Mouse (Mus musculus) kidney, postnatal 4 days (tissue): ENCODE measurements at regions not wholly inside any gene's neighbourhood (a gene's known extent, or its start where the extent isn't known, plus 50 kb on each side); places are given as distances from the start of the nearest gene placed in this dataset.

Source experiments
- DNase-seq, 2 experiments: peaks; one replicate each; pipeline ENCODE4 v3.0.0; 2021; ENCODE audit warnings: mixed read lengths in 2 of 2

GRCm38 (mm10) chr6:135525841-135526327 lies 163.5 kb downstream of the Emp1 start:
- peak; percentile 52 to 58 for DNase-seq

DNA sequence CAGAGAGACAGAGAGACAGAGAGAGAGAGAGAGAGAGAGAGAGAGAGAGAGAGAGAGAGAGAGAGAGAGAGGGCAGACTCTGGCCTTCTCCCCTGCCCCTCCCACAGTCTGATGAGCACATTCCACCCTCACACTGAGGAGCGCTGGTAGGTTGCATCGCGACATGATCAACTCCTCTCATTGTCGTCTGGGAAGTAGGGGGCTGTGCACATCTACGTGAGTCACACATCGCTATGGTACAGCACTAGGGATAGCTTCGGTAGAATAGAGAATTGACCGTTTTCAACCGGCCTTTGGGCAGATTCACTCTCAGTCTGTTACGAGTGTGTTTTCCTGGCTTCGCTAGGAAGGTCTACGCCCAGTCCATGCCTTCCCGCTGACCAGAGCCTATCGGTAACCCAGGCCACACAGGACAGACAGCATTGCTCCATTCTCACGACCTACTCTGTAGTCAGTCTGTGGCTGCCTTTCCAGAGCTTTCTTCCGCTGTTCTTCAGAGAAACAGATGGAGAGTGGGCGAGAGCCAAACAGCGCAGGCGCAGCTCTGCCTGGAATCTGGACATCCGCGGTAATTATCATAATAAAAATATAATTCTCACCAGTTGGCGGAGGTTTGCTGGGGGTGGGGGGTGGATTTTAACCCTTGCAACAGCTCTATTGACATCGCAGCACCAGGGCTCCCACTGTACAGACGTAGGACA lies 164.3 kb downstream of the Emp1 start:
- no peak for DNase-seq

- no peak for DNase-seq
These were observed 165.5 kb downstream of the Emp1 start for GRCm38 (mm10) chr6:135527879-135528278.

DNA sequence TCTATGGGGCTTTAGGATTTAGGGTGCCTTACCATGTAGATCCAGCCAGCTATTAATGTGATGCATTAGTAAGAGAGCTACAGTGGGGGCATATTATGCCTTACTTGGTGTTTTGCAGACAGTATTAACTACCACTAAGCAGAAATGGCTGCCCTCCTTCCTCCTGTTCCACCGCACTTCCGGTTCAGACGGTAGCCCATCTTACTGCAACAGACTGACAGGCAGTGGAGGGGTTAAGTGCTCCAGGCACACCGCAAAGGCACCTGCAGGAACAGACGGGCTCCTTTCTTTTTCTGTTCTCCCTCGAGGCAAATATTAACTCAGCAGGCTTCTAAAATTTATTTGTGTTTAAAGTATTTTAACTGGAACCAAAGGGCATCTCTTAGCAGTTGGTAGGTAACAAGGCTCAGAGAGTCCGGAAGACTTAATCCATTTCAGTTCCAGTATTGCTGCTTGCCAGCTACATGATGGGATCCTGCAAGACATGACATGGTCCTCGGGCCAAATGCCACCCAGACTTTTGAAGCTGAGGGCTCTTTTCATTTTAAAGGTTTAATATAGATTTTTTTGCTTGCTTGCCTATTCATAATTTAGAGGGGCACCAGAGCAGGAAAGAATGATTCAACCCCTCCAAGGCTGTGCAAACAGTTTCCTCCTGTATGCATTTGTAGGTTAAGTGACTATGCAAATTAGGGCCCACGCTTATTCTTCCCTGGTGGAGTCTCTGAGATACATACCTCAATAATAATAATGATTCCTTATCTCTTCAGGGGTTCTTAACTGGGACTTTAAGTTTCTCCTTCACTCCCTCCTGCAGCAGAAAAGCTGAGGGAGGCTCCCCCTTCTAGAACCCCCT lies 177.7 kb downstream of the Emp1 start:
- DNase-seq = no peak

GRCm38 (mm10) chr6:135541566-135541965 lies 179.2 kb downstream of the Emp1 start:
- DNase-seq = no peak

- no peak for DNase-seq
These were observed 180.0 kb downstream of the Emp1 start for GRCm38 (mm10) chr6:135542356-135542755.

DNA sequence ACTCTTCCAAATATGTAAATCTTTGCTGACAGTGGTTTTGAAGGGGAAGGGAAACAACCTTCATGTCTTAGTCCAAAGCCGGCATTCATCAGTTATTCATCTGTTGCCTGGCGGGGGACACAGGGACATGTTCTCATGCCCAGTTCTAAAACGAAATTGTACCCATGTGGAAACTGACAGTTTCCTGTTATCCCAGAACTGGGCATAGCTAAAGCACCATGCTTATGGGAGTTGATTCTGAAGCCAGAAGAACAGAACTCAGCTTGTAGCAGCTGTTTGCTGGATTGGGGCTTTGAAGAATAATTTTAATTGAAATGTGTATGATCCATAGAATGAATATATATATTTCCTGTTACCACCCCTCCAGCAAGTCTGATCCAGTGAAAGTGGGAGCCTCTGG lies 181.0 kb downstream of the Emp1 start:
- DNase-seq = no peak

DNA sequence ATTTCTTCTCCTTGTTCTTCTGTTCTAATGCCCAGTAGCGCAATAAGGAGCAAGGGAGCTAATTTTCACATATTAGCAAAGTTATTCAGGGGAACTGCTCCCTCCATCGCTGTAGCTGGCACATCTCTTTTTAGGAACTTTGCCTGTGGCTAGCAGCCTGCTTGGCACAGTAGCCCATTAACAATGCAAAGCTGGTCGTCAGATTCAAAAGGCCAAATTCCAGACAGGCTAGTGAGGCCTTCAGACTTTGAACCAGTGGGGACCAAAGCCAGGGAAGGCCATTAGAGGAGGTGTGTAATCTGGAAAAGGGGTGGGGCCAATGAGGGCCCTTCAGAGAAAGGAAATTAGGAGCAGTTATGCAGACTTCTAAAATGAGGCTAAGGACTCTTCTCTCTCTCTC lies 181.5 kb downstream of the Emp1 start:
- no peak for DNase-seq

DNA sequence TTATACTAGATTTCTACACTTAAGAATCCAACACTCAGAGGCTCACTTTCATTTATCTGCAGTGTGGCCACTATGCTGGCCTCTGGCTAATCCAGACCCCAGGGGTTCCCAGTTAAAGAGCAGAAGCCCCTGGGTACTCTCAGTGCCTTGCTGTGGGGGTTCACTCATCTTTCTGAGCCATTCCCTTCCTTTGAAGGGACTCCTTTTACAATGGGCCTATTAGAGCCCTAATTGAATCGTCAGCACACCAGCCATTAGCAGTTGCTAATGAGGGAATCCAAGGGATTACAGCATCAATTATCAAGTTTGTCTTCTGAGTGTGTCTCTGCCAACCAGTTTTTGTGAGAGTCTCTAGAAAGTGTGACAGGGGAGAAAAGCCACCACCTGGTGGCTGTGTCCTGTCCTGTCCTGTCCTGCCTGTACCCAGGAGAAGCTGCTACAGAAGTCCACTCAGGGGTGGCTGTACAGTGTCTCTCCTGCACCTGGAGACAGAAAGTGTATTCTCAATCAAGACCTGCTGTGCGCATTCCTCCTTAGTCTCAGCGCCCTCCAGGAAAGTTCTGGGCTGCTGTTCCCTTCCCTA lies 188.1 kb downstream of the Emp1 start:
- DNase-seq = no peak

- DNase-seq = no peak
These were observed 190.1 kb downstream of the Emp1 start for GRCm38 (mm10) chr6:135552396-135552795.

- DNase-seq = peak; percentile 92 to 95
These were observed 197.2 kb downstream of the Emp1 start for GRCm38 (mm10) chr6:135559501-135559907.

GRCm38 (mm10) chr6:135562267-135562666 lies 199.9 kb downstream of the Emp1 start:
- no peak for DNase-seq

GRCm38 (mm10) chr6:135563766-135564165 lies 201.4 kb downstream of the Emp1 start:
- no peak for DNase-seq

DNA sequence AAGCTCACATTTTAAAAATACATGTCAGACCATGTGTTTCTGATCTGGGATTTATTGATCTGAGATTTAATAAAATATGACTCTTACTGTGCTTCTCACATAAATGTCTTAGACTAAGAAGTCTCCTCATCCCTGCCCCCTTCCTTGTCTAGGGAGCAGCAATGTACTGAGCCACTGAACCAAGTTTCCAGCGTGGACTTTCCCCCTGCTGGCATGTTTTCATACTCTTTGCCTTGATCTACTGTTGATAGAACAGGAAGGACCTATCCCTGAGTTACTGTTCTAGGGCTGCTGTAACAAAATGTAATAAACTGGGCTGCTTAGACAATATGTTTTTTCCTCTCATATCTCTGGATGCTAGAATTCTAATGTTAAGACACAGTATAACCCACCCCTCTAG lies 206.7 kb downstream of the Emp1 start:
- no peak for DNase-seq

GRCm38 (mm10) chr6:135575294-135575693 lies 212.9 kb downstream of the Emp1 start:
- no peak for DNase-seq

- DNase-seq = no peak
These were observed 216.4 kb downstream of the Emp1 start for GRCm38 (mm10) chr6:135578728-135579127.

DNA sequence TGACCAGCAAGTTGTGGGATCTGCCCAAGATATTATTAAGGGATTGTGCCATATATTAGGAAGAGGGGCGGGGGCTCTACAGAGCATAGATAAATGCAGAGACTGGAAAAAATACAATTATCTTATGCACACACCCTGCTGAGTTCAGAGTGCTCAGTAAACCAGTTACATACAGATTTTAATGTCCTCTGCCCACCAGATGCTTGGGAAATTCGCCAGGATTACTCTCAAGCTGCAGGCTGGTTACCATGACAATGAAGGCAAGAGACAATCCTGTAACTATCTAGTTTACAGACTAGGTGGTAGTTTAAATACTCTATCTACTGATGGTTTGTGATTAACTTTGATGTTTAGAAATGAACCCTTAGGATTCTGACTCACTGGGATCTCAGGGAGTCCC lies 220.2 kb downstream of the Emp1 start:
- DNase-seq = no peak

DNA sequence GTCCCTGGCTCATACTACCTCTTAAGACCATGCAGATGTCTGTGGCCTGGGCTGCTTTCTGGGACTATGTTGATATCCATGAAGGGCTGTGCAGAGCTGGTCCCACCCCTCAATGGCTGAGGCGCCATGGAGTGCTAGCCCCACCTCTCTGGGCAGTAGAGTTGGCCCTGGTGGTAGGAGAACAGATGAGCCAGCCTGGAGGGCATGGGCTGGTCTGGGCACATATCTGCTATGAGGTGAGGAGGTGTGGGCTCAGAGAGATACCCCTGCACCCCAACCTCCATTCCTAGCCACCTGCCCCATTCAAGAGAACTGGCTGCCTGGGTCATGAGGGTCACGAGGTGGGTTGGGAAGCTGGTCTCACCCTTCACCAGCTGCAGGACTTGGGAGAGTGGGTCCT lies 222.4 kb downstream of the Emp1 start:
- DNase-seq = no peak

GRCm38 (mm10) chr6:135590084-135590483 lies 227.7 kb downstream of the Emp1 start:
- DNase-seq = no peak

DNA sequence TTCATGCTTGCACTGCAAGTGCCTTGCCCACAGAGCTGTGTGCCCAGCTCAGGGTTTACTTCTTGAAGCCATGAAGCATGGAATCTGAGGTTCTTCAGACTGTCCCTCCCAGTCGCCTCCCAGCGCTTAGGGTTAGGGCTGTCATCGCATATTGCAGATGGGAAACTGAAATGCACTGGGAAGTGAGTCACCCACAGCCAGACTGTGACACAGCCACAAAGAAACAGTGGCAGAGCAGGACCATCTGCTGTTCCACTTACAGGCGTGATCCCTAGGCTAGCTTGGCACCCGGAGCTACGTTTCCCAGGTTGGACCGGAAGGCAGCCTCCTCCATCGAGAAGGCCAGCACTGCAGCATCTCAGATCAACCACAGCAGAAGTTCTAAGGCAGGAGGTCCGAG lies 228.7 kb downstream of the Emp1 start:
- no peak for DNase-seq

- no peak for DNase-seq
These were observed 234.0 kb downstream of the Emp1 start for GRCm38 (mm10) chr6:135596358-135596757.

- DNase-seq = no peak
These were observed 248.3 kb downstream of the Emp1 start for GRCm38 (mm10) chr6:135610504-135611096.

GRCm38 (mm10) chr6:135627928-135628327 lies 265.6 kb downstream of the Emp1 start:
- DNase-seq = no peak
